Mouse (Mus musculus): Measurements from ENCODE around the gene Itsn2. TPM values are rescaled to one million over a fixed set of nuclear protein-coding genes. Genes with fewer than 3 reads are reported as not detected.
"Not testable (repeated sequence)": the region's sequence is repeated elsewhere in the genome, so short reads cannot be mapped to it uniquely, and the experiment has no call there.

Gene Itsn2
- polyA plus RNA-seq, 1 experiment = 35.4 TPM

GRCm38 (mm10) chr12:4740823-4741222, 148.4 kb downstream of the Itsn2 start:
- H3K27ac ChIP-seq (ENCODE audit: insufficient read depth, low read depth, low read length) = no peak overlapping the region
- H3K36me3 ChIP-seq (ENCODE audit: control insufficient read depth, insufficient read depth, low read length) = no peaks in the 10 kb centered on the region
- no peak overlapping the region for H3K4me3 ChIP-seq (ENCODE audit: insufficient read depth, low read depth, low read length)
- no peaks in the 10 kb centered on the region for H3K27me3 ChIP-seq (replicated peaks; ENCODE audit: control insufficient read depth, insufficient read depth, low read length)
- DNase-seq = peak; percentile 23
- TF ChIP-seq CTCF (conservative IDR thresholded peaks at IDR 0.05; ENCODE audit: insufficient read depth, insufficient read length, low read depth, low read length) (no peak), POLR2A (IDR thresholded peaks at IDR 0.05; ENCODE audit: low read depth, low read length) (no peak)
- WGBS = 68% methylated on average over 7 of the region's 7 CpGs
- no peaks in the 10 kb centered on the region for H3K4me1 ChIP-seq (ENCODE audit: control insufficient read depth, insufficient read depth, low read length)

- TF ChIP-seq CTCF (conservative IDR thresholded peaks at IDR 0.05; ENCODE audit: insufficient read depth, insufficient read length, low read depth, low read length) (no peak), POLR2A (IDR thresholded peaks at IDR 0.05; ENCODE audit: low read depth, low read length) (no peak)
- H3K4me3 ChIP-seq (ENCODE audit: insufficient read depth, low read depth, low read length) = no peak overlapping the region
- no peaks in the 10 kb centered on the region for H3K27me3 ChIP-seq (replicated peaks; ENCODE audit: control insufficient read depth, insufficient read depth, low read length)
- WGBS = 84% methylated on average over 3 of the region's 3 CpGs
- DNase-seq = no peak
- no peaks in the 10 kb centered on the region for H3K4me1 ChIP-seq (ENCODE audit: control insufficient read depth, insufficient read depth, low read length)
- no peaks in the 10 kb centered on the region for H3K36me3 ChIP-seq (ENCODE audit: control insufficient read depth, insufficient read depth, low read length)
- H3K27ac ChIP-seq (ENCODE audit: insufficient read depth, low read depth, low read length) = no peak overlapping the region
Observed at GRCm38 (mm10) chr12:4742183-4742582, 149.7 kb downstream of the Itsn2 start.

DNA sequence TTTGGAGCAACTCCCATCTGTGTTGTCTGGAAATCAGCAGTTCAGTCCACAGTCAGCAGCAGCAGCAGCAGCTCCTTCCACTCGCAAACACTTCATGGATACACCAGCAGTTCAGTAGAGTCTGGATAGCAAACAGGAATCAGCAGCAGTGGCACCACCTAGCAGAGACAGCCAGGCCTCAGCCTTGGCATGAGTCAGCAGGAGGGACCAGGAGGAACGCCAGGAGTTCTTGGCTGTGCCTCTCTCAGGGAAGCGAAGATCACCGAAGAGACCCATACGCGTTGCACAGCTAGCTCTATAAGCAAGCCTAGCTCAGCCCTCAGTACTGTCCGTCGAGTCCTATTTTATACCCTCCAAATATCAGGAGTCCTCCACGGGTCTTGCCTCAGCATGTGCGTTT, 152.0 kb downstream of the Itsn2 start:
- Histone ChIP-seq H3K36me3 (ENCODE audit: control insufficient read depth, insufficient read depth, low read length) (no peaks in the 10 kb centered on the region), H3K4me1 (ENCODE audit: control insufficient read depth, insufficient read depth, low read length) (no peaks in the 10 kb centered on the region), H3K4me3 (ENCODE audit: insufficient read depth, low read depth, low read length) (no peak overlapping the region), H3K27me3 (replicated peaks; ENCODE audit: control insufficient read depth, insufficient read depth, low read length) (no peaks in the 10 kb centered on the region), H3K27ac (ENCODE audit: insufficient read depth, low read depth, low read length) (no peak overlapping the region)
- TF ChIP-seq CTCF (conservative IDR thresholded peaks at IDR 0.05; ENCODE audit: insufficient read depth, insufficient read length, low read depth, low read length) (no peak), POLR2A (IDR thresholded peaks at IDR 0.05; ENCODE audit: low read depth, low read length) (no peak)
- WGBS = 92% methylated on average over 10 of the region's 10 CpGs
- peak; percentile 11 for DNase-seq

GRCm38 (mm10) chr12:4754451-4754850, 162.0 kb downstream of the Itsn2 start:
- not testable (repeated sequence) for DNase-seq; H3K27ac ChIP-seq (ENCODE audit: insufficient read depth, low read depth, low read length); H3K36me3 ChIP-seq (ENCODE audit: control insufficient read depth, insufficient read depth, low read length); H3K27me3 ChIP-seq (replicated peaks; ENCODE audit: control insufficient read depth, insufficient read depth, low read length); H3K4me1 ChIP-seq (ENCODE audit: control insufficient read depth, insufficient read depth, low read length); H3K4me3 ChIP-seq (ENCODE audit: insufficient read depth, low read depth, low read length)
- 96% methylated on average over 4 of the region's 4 CpGs for WGBS

DNA sequence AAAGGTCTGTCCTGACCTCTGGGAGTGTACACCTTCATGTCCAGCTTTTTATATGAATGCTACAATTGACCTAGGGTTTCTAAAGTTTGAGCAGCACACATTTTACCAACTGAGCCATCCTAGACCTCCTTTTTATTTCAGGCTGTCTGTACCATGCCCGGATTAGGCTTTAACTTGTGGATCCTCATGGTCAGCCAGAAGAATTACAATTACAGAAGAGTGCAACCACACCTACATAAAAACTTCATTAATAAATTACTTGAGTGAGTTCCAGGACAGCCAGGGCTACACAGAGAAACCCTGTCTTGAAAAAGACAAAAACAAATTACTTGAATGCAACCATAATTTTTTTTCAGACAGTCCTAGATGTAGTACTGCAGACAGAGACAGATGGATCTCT, 164.6 kb downstream of the Itsn2 start:
- Histone ChIP-seq H3K36me3 (ENCODE audit: control insufficient read depth, insufficient read depth, low read length) (no peaks in the 10 kb centered on the region), H3K4me1 (ENCODE audit: control insufficient read depth, insufficient read depth, low read length) (no peaks in the 10 kb centered on the region; the same call in 1 of the 2 replicates), H3K27me3 (replicated peaks; ENCODE audit: control insufficient read depth, insufficient read depth, low read length) (no peaks in the 10 kb centered on the region), H3K4me3 (ENCODE audit: insufficient read depth, low read depth, low read length) (no peak overlapping the region), H3K27ac (ENCODE audit: insufficient read depth, low read depth, low read length) (no peak overlapping the region; the same call in 1 of the 2 replicates)
- TF ChIP-seq CTCF (conservative IDR thresholded peaks at IDR 0.05; ENCODE audit: insufficient read depth, insufficient read length, low read depth, low read length) (no peak), POLR2A (IDR thresholded peaks at IDR 0.05; ENCODE audit: low read depth, low read length) (no peak)
- DNase-seq = peak; percentile 55
- WGBS = 36% methylated on average over 1 of the region's 1 CpGs

Other genes starting within 250 kb of the Itsn2 start
- gene Ncoa1, start 115.5 kb upstream of the Itsn2 start, polyA plus RNA-seq (2012; rRNA removed) = 20.1 and 27.6 TPM in 2 replicates
- gene Gm3625, start 289 bp downstream of the Itsn2 start, polyA plus RNA-seq (2012; rRNA removed) = not detected in 2 replicates
- gene Fam228a, start 145.8 kb downstream of the Itsn2 start, polyA plus RNA-seq (2012; rRNA removed) = 0.22 and 0.27 TPM in 2 replicates
- 0.81 and 0.91 TPM in 2 replicates for gene Pfn4, start 176.4 kb downstream of the Itsn2 start, polyA plus RNA-seq (2012; rRNA removed)
- gene Fam228b, start 176.6 kb downstream of the Itsn2 start, polyA plus RNA-seq (2012; rRNA removed) = 0.38 and 0.56 TPM in 2 replicates
- 79.8 and 83.7 TPM in 2 replicates for gene Sf3b6, start 224.9 kb downstream of the Itsn2 start, polyA plus RNA-seq (2012; rRNA removed)
- 2.1 and 4.8 TPM in 2 replicates for gene Fkbp1b, start 249.0 kb downstream of the Itsn2 start, polyA plus RNA-seq (2012; rRNA removed)

All from kidney, adult 2 months (tissue).